Mouse (Mus musculus) retina, postnatal 1 day (tissue): ENCODE data around the gene Ift22.
A peak's percentile ranks its signal among the peaks of the same experiment; 100 is the strongest.

ENCODE experiments used
- DNase-seq: peaks from one replicate; pipeline ENCODE4 v3.0.0-alpha.2; 2012

Gene Ift22

GRCm38 (mm10) chr5:136949551-136950336, 41.8 kb downstream of the Ift22 start:
- peak; percentile 32 for DNase-seq

- DNase-seq: no peak
These were observed 42.6 kb downstream of the Ift22 start for GRCm38 (mm10) chr5:136950521-136950920.

GRCm38 (mm10) chr5:136952153-136952552, 44.2 kb downstream of the Ift22 start:
- DNase-seq: no peak

- DNase-seq: peak; percentile 99
These were observed 45.1 kb downstream of the Ift22 start, which contains the start of gene Fis1 for GRCm38 (mm10) chr5:136953015-136953414. Gene Fis1, plus strand, starts transcription at chr5:136953275.

GRCm38 (mm10) chr5:136953440-136953951, 45.5 kb downstream of the Ift22 start:
- no peak for DNase-seq

GRCm38 (mm10) chr5:136955622-136956021, 47.7 kb downstream of the Ift22 start:
- DNase-seq: no peak

- no peak for DNase-seq
These were observed 49.3 kb downstream of the Ift22 start for GRCm38 (mm10) chr5:136957250-136957649.

- DNase-seq: no peak
These were observed 51.1 kb downstream of the Ift22 start for GRCm38 (mm10) chr5:136958991-136959605.

- no peak for DNase-seq
These were observed 52.1 kb downstream of the Ift22 start for GRCm38 (mm10) chr5:136960053-136960452.

GRCm38 (mm10) chr5:136961334-136961982, 53.5 kb downstream of the Ift22 start:
- no peak for DNase-seq

GRCm38 (mm10) chr5:136961983-136962461, 54.1 kb downstream of the Ift22 start:
- DNase-seq: peak; percentile 94

GRCm38 (mm10) chr5:136962501-136962900, 54.6 kb downstream of the Ift22 start:
- peak; percentile 83 for DNase-seq

GRCm38 (mm10) chr5:136962966-136963540, 55.1 kb downstream of the Ift22 start:
- no peak for DNase-seq
